Mouse (Mus musculus) CH12.LX (cell line): Measurements from ENCODE around the gene Tacc2. TPM values are rescaled to one million over a fixed set of nuclear protein-coding genes. Genes with fewer than 3 reads are reported as not detected.

Source experiments
- DNase-seq: peaks from one replicate; pipeline ENCODE4 v3.0.0-alpha.2; 2013; ENCODE audit errors: extremely low read depth
- H3K27ac ChIP-seq: 2 replicates; pipeline ENCODE4 v1.5.1; 2012; ENCODE audit warnings: low read depth, mild to moderate bottlenecking, control low read depth, moderate library complexity; ENCODE audit not compliant: insufficient read depth
- H3K27me3 ChIP-seq: replicated peaks from 2 replicates; pipeline ENCODE3; 2012; ENCODE audit warnings: inconsistent platforms
- H3K36me3 ChIP-seq, 2 experiments: replicated peaks in 1 of 2; 2 replicates each; pipeline versions ENCODE3 to v1.6.1; 2012; ENCODE audit warnings: inconsistent platforms in 1 of 2, low read length in 1 of 2, mild to moderate bottlenecking in 1 of 2, mixed read lengths in 1 of 2, moderate library complexity in 1 of 2; ENCODE audit not compliant: control insufficient read depth in 1 of 2, insufficient read depth in 1 of 2
- H3K4me1 ChIP-seq, 2 experiments: 2 replicates each; pipeline ENCODE4 v1.6.1; 2012; ENCODE audit warnings: inconsistent platforms in 1 of 2, moderate library complexity in 1 of 2; ENCODE audit not compliant: insufficient read depth in 2 of 2, control insufficient read depth in 1 of 2
- H3K4me2 ChIP-seq: 2 replicates; pipeline ENCODE4 v1.6.1; 2012; ENCODE audit warnings: low read depth, mild to moderate bottlenecking, control low read depth; ENCODE audit not compliant: poor library complexity, insufficient read depth, severe bottlenecking
- H3K4me3 ChIP-seq, 3 experiments: fragments of 150-350 bp in 1 of 3; sonication (generic) in 1 of 3; replicated peaks in 1 of 3; 2 replicates each; pipeline versions ENCODE3 to v1.5.1; 2011 to 2012; ENCODE audit warnings: low read depth in 2 of 3, low read length in 2 of 3, mild to moderate bottlenecking in 2 of 3, moderate library complexity in 2 of 3, control low read depth in 1 of 3, improper control_type of control experiment in 1 of 3, inconsistent platforms in 1 of 3, mixed read lengths in 1 of 3; ENCODE audit not compliant: poor library complexity in 1 of 3
- H3K79me2 ChIP-seq: replicated peaks from 2 replicates; pipeline ENCODE4 v1.6.1; 2012; ENCODE audit warnings: mild to moderate bottlenecking, moderate library complexity; ENCODE audit not compliant: control insufficient read depth, poor library complexity, insufficient read depth, severe bottlenecking; ENCODE audit errors: extremely low read depth
- H3K9ac ChIP-seq: 2 replicates; pipeline ENCODE4 v1.6.1; 2012; ENCODE audit warnings: low read depth, mild to moderate bottlenecking, control low read depth, moderate library complexity; ENCODE audit not compliant: insufficient read depth
- H3K9me3 ChIP-seq: replicated peaks from 2 replicates; pipeline ENCODE3; 2012; ENCODE audit warnings: low read length, inconsistent platforms, mixed read lengths
- BHLHE40 ChIP-seq: IDR thresholded peaks from 2 replicates; pipeline ENCODE4 v1.6.1; 2011; ENCODE audit warnings: mild to moderate bottlenecking, low read depth, low read length, improper control_type of control experiment
- CHD1 ChIP-seq: IDR thresholded peaks from 2 replicates; pipeline ENCODE4 v1.6.1; 2012; ENCODE audit warnings: low read depth, low read length, improper control_type of control experiment, inconsistent platforms
- CHD2 ChIP-seq: IDR thresholded peaks from 2 replicates; pipeline ENCODE4 v1.6.1; 2011; ENCODE audit warnings: low read length, improper control_type of control experiment
- E2F4 ChIP-seq: IDR thresholded peaks from 2 replicates; pipeline ENCODE4 v1.6.1; 2011; ENCODE audit warnings: low read depth, low read length, improper control_type of control experiment; ENCODE audit not compliant: insufficient replicate concordance
- IRF4 ChIP-seq: IDR thresholded peaks from 2 replicates; pipeline ENCODE4 v1.6.1; 2014; ENCODE audit warnings: low read depth, mild to moderate bottlenecking, inconsistent platforms, low read length, improper control_type of control experiment
- JUN ChIP-seq: IDR thresholded peaks from 2 replicates; pipeline ENCODE4 v1.6.1; 2011; ENCODE audit warnings: low read depth, mild to moderate bottlenecking, low read length, improper control_type of control experiment, moderate library complexity; ENCODE audit not compliant: insufficient read depth
- KAT2A ChIP-seq: IDR thresholded peaks from 2 replicates; pipeline ENCODE4 v1.6.1; 2012; ENCODE audit warnings: low read length, improper control_type of control experiment, inconsistent platforms; ENCODE audit not compliant: insufficient replicate concordance
- MAX ChIP-seq: IDR thresholded peaks from 2 replicates; pipeline ENCODE4 v1.6.1; 2011; ENCODE audit warnings: low read length, improper control_type of control experiment
- MEF2A ChIP-seq: IDR thresholded peaks from 2 replicates; pipeline ENCODE4 v1.6.1; 2014; ENCODE audit warnings: low read depth, mild to moderate bottlenecking, inconsistent platforms, low read length, improper control_type of control experiment, borderline replicate concordance
- MXI1 ChIP-seq: IDR thresholded peaks from 2 replicates; pipeline ENCODE4 v1.6.1; 2011; ENCODE audit warnings: mild to moderate bottlenecking, low read depth, low read length, improper control_type of control experiment
- NELFE ChIP-seq: IDR thresholded peaks from 2 replicates; pipeline ENCODE4 v1.6.1; 2011; ENCODE audit warnings: low read depth, low read length, improper control_type of control experiment
- PAX5 ChIP-seq: IDR thresholded peaks from 2 replicates; pipeline ENCODE4 v1.6.1; 2012; ENCODE audit warnings: low read length, inconsistent platforms, mixed read lengths
- POLR2A ChIP-seq: IDR thresholded peaks from 2 replicates; pipeline ENCODE4 v1.6.1; 2011; ENCODE audit warnings: low read depth, mild to moderate bottlenecking, improper control_type of control experiment, low read length
- POLR2AphosphoS2 ChIP-seq: IDR thresholded peaks from 2 replicates; pipeline ENCODE4 v1.6.1; 2011; ENCODE audit warnings: low read depth, low read length, improper control_type of control experiment
- RCOR1 ChIP-seq: conservative IDR thresholded peaks from 2 replicates; pipeline ENCODE4 v1.6.1; 2012; ENCODE audit warnings: low read depth, mild to moderate bottlenecking, inconsistent platforms, low read length, improper control_type of control experiment
- TCF12 ChIP-seq: IDR thresholded peaks from 2 replicates; pipeline ENCODE4 v1.6.1; 2014; ENCODE audit warnings: low read depth, mild to moderate bottlenecking, inconsistent platforms, low read length, improper control_type of control experiment
- UBTF ChIP-seq: IDR thresholded peaks from 2 replicates; pipeline ENCODE4 v1.6.1; 2012; ENCODE audit warnings: low read depth, mild to moderate bottlenecking, inconsistent platforms, low read length, improper control_type of control experiment, moderate library complexity
- USF1 ChIP-seq: IDR thresholded peaks from 2 replicates; pipeline ENCODE4 v1.6.1; 2014; ENCODE audit warnings: low read depth, mild to moderate bottlenecking, inconsistent platforms, low read length, improper control_type of control experiment
- USF2 ChIP-seq: conservative IDR thresholded peaks from 2 replicates; pipeline ENCODE4 v1.6.1; 2011; ENCODE audit warnings: low read depth, low read length, improper control_type of control experiment
- ZC3H11A ChIP-seq: IDR thresholded peaks from 2 replicates; pipeline ENCODE4 v1.6.1; 2012; ENCODE audit warnings: low read depth, mild to moderate bottlenecking, inconsistent platforms, low read length, improper control_type of control experiment
- ZNF384 ChIP-seq: IDR thresholded peaks from 2 replicates; pipeline ENCODE4 v1.6.1; 2012; ENCODE audit warnings: low read depth, low read length, improper control_type of control experiment, inconsistent platforms
- dilution Hi-C: fragments of 300-500 bp; cut with MboI; formaldehyde crosslinking; loops from 2 replicates; pipeline ENCODE4 v1.14.3; 2020; ENCODE audit warnings: low sequenced_read_pairs; ENCODE audit not compliant: extremely low pct_unique_long_range_greater_than_20kb, extremely low pct_ligation_motif_present
- in situ Hi-C: fragments of 300-500 bp; cut with MboI; formaldehyde crosslinking; loops from 3 replicates; pipeline ENCODE4 v1.14.3; 2019; ENCODE audit warnings: low sequenced_read_pairs, low pct_ligation_motif_present, low pct_unique_long_range_greater_than_20kb, mixed read lengths
- polyA plus RNA-seq: library from polyadenylated mRNA; unstranded; fragments of >175 nt; gene quantifications from 2 replicates; pipeline ENCODE4 v1.2.1, GENCODE M21; 2012; ENCODE audit warnings: low read depth; ENCODE audit not compliant: insufficient read length
- total RNA-seq, 2 experiments: library from RNA; depleted of rRNA; stranded (reverse); fragments of 300-350 nt in 1 of 2; fragments of >200 nt in 1 of 2; gene quantifications; 2 replicates each; pipeline ENCODE4 v1.2.3; 2012 to 2014

Gene Tacc2
- total and polyA plus RNA-seq, 3 experiments: 0.13 to 0.41 TPM; not detected in 1

DNA sequence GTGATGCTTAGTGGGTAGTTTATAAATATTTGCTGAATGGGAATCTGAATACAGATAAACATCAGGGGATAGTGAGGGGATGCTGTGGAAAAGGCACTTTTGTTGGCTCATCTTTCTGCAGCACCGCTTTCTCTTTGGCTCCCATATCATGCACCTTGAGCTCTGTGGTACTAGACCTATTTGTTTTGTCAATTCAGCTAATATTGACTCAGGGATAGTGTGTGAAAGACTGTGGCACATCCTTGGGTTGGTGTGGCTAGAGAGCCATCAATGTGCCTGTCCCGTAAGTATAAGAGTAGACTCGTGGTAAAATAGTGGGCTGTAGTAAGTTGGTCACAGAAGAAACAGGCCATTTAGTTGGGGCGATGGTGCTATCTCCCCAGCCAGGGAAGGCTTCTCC is 210.3 kb downstream of the Tacc2 start:
- Histone ChIP-seq H3K4me2 (no peak overlapping the region), H3K4me3 (no peak overlapping the region), H3K36me3 (no peaks in the 10 kb centered on the region), H3K4me1 (peaks cover 0 to 3% of the 10 kb centered on the region in 2 experiments; a peak in 2 of 4 replicates), H3K9me3 (no peaks in the 10 kb centered on the region), H3K27me3 (peaks cover 98% of the 10 kb centered on the region), H3K79me2 (no peaks in the 10 kb centered on the region), H3K9ac (no peak overlapping the region), H3K27ac (no peak overlapping the region)
- in situ Hi-C loops: no loop called here
- dilution Hi-C loops: no loop called here
- TF ChIP-seq MEF2A (no peak), MXI1 (no peak)
- DNase-seq: no peak

DNA sequence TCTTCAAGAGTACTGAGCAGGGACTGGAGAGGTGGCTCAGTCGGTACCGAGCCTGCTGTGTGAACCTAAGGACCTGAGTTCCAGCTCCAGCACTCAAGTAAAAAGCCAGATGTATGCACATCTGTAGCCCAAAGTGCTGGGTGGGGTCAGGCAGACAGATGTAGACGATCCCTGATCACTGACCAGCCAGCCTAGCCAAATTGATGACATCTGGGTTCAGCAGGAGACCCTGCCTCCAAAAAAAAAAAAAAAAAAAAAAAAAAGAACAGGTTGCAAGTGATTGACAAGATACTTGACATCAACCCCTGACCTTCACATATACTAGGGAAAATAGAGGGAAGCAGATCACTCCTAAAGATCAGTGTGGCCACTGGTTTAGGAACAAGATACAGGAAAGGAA is 211.7 kb downstream of the Tacc2 start:
- peaks cover 0 to 3% of the 10 kb centered on the region in 2 experiments; a peak in 2 of 4 replicates for H3K4me1 ChIP-seq
- no peaks in the 10 kb centered on the region for H3K79me2 ChIP-seq
- DNase-seq: no peak
- in situ Hi-C loops: no loop called here
- peaks cover 96% of the 10 kb centered on the region for H3K27me3 ChIP-seq
- no peak overlapping the region for H3K27ac ChIP-seq
- no peaks in the 10 kb centered on the region for H3K36me3 ChIP-seq
- H3K9ac ChIP-seq: no peak overlapping the region
- no peak for TF ChIP-seq MAX
- peak; percentile 84 for TF ChIP-seq ZNF384
- TF ChIP-seq, all 38 proteins: peak for 1
- Histone ChIP-seq H3K9me3 (no peaks in the 10 kb centered on the region), H3K4me2 (no peak overlapping the region), H3K4me3 (no peak overlapping the region)
- dilution Hi-C loops: no loop called here

DNA sequence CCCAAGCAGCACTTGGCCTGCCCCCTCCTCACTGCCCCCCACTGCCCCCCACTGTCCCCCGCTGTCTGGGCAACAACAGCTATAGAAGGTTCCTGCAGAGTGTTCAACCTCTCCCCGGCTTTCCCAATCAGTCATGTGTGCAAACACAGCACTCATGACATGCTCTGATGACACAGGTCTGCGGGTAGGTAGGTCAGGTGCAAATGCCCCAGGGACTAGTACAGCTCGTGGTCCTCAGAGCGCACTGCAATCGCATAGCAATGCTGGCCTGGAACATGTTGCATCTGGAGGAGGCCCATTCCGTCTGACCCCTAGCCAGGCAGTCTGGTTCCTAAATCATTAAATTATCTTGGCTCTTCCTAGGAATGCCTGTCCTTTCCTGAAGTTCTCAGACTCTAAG is 212.2 kb downstream of the Tacc2 start:
- Histone ChIP-seq H3K4me3 (no peak overlapping the region), H3K9me3 (no peaks in the 10 kb centered on the region), H3K9ac (no peak overlapping the region), H3K27ac (no peak overlapping the region), H3K4me2 (no peak overlapping the region), H3K27me3 (peaks cover 97% of the 10 kb centered on the region), H3K4me1 (peaks cover 0 to 3% of the 10 kb centered on the region in 2 experiments; a peak in 2 of 4 replicates), H3K36me3 (no peaks in the 10 kb centered on the region), H3K79me2 (no peaks in the 10 kb centered on the region)
- dilution Hi-C loops (no loop called here), in situ Hi-C loops (no loop called here)
- TF ChIP-seq BHLHE40 (peak; percentile 70), ZC3H11A (no peak)
- no peak for DNase-seq

DNA sequence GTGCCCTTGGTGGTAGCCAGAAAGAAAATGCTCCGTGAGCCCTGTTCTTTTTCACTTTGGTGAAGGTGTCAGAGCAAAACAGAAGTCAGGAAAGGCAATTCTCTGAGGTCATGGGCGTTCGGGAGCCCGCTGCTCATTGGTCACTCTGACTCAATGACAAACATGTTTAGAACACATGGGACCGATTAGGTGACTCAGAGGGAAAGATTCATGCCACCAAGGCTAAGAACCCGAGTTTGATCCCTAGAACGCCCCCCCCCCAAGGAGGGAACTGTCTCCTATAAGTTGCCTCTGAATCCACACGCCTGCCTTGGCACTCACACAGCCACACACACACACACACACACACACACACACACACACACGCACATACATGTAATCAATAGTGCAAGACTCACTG is 216.4 kb downstream of the Tacc2 start:
- dilution Hi-C loops: no loop called here
- Histone ChIP-seq H3K4me1 (peaks cover 0 to 3% of the 10 kb centered on the region in 2 experiments; a peak in 2 of 4 replicates), H3K4me2 (no peak overlapping the region), H3K36me3 (no peaks in the 10 kb centered on the region), H3K79me2 (no peaks in the 10 kb centered on the region), H3K27ac (no peak overlapping the region), H3K9ac (no peak overlapping the region), H3K4me3 (no peak overlapping the region), H3K9me3 (no peaks in the 10 kb centered on the region), H3K27me3 (peaks cover 92% of the 10 kb centered on the region)
- no peak for DNase-seq
- in situ Hi-C loops: no loop called here
- TF ChIP-seq POLR2A (no peak), CHD2 (no peak), USF2 (no peak), E2F4 (no peak), NELFE (no peak), RCOR1 (no peak), JUN (no peak), MXI1 (no peak), KAT2A (no peak), IRF4 (no peak), PAX5 (no peak), UBTF (no peak), ZC3H11A (no peak), USF1 (no peak), TCF12 (no peak), POLR2AphosphoS2 (no peak), CHD1 (no peak)
